Mouse (Mus musculus): Measurements from ENCODE around the gene Tigit.

Gene Tigit

GRCm38 (mm10) chr16:43619277-43619676 is 44.7 kb downstream of the Tigit start:
- DNase-seq (ENCODE audit: low spot score in 2 of 2), result no peak

- DNase-seq (ENCODE audit: low spot score in 2 of 2), result no peak
These were observed 45.7 kb downstream of the Tigit start for GRCm38 (mm10) chr16:43618286-43618685.

- no peak for DNase-seq (ENCODE audit: low spot score in 2 of 2)
These were observed 46.6 kb downstream of the Tigit start for GRCm38 (mm10) chr16:43617346-43617745.

- no peak for DNase-seq (ENCODE audit: low spot score in 2 of 2)
These were observed 47.6 kb downstream of the Tigit start for GRCm38 (mm10) chr16:43616348-43616747.

- no peak for DNase-seq (ENCODE audit: low spot score in 2 of 2)
These were observed 53.6 kb downstream of the Tigit start for GRCm38 (mm10) chr16:43610375-43610774.

GRCm38 (mm10) chr16:43608066-43608465 is 55.9 kb downstream of the Tigit start:
- no peak for DNase-seq (ENCODE audit: low spot score in 2 of 2)

- DNase-seq (ENCODE audit: low spot score in 2 of 2), result no peak
These were observed 56.9 kb downstream of the Tigit start for GRCm38 (mm10) chr16:43607086-43607485.

GRCm38 (mm10) chr16:43604399-43605013 is 59.4 kb downstream of the Tigit start:
- DNase-seq (ENCODE audit: low spot score in 2 of 2), result no peak

- DNase-seq (ENCODE audit: low spot score in 2 of 2), result no peak
These were observed 60.3 kb downstream of the Tigit start for GRCm38 (mm10) chr16:43603591-43604141.

GRCm38 (mm10) chr16:43602573-43602972 is 61.4 kb downstream of the Tigit start:
- DNase-seq (ENCODE audit: low spot score in 2 of 2), result no peak

GRCm38 (mm10) chr16:43599707-43600106 is 64.2 kb downstream of the Tigit start:
- DNase-seq (ENCODE audit: low spot score in 2 of 2), result no peak

All from urinary bladder, postnatal 36 days (tissue).